In genomic region chr12:85455065-85456058, GRCm38 (mm10) we compare ENCODE assay signal across 8 mouse cellular contexts. TPM values are rescaled to one million over a fixed set of nuclear protein-coding genes. Genes with fewer than 3 reads are reported as not detected.
DNase-seq lines count a peak whose midpoint lies in the region; ATAC-seq and TF ChIP-seq lines count a peak whose summit lies in the region.

No protein-coding gene starts in this region.

- no peaks in the 10 kb centered on the region for H3K36me3 ChIP-seq in embryonic facial prominence, embryonic 13.5 days
- H3K36me3 ChIP-seq in limb, embryonic 14.5 days (ENCODE audit: control insufficient read depth, insufficient read depth, low read length) = no peaks in the 10 kb centered on the region
- H3K36me3 ChIP-seq in midbrain, postnatal 0 days (ENCODE audit: insufficient read depth, low read length) = no peaks in the 10 kb centered on the region

- DNase-seq in 3134 (ENCODE audit: extremely low read depth, insufficient read length, low spot score) = peak; percentile 97
- DNase-seq in adrenal gland, postnatal 36 days = peak; percentile 97 to 98
- DNase-seq in heart, adult 8-10 months (ENCODE audit: low spot score) = peak; percentile 98
- DNase-seq in kidney, adult 9 months = peak; percentile 98
- peak; percentile 99 for DNase-seq in limb, embryonic 14.5 days (ENCODE audit: low spot score)
- DNase-seq in midbrain, postnatal 0 days (ENCODE audit: low spot score) = peak; percentile 99
- DNase-seq in spleen, postnatal 14 days (ENCODE audit: low spot score in 2 of 2) = peak; percentile 86 to 90

- TF ChIP-seq CTCF in midbrain, postnatal 0 days (IDR thresholded peaks at IDR 0.05) = peak; percentile 57

- H3K4me1 ChIP-seq in embryonic facial prominence, embryonic 13.5 days = peaks cover 49% of the 10 kb centered on the region
- peaks cover 32% of the 10 kb centered on the region for H3K4me1 ChIP-seq in limb, embryonic 14.5 days (ENCODE audit: control insufficient read depth, insufficient read depth, low read length)
- peaks cover 7% of the 10 kb centered on the region; the same call in 1 of the 2 replicates for H3K4me1 ChIP-seq in midbrain, postnatal 0 days (ENCODE audit: insufficient read depth, low read length)

- under 1% methylated on average over 44 of the region's 44 CpGs for WGBS in embryonic facial prominence, embryonic 13.5 days
- 1% methylated on average over 44 of the region's 44 CpGs for WGBS in limb, embryonic 14.5 days
- WGBS in midbrain, postnatal 0 days = under 1% methylated on average over 40 of the region's 44 CpGs

- peak; percentile 38; the same call in 1 of the 2 replicates for TF ChIP-seq POLR2A in limb, embryonic 14.5 days (IDR thresholded peaks at IDR 0.05; ENCODE audit: borderline replicate concordance, extremely low read depth, insufficient read depth, insufficient read length)

- no peaks in the 10 kb centered on the region for H3K27me3 ChIP-seq in embryonic facial prominence, embryonic 13.5 days
- H3K27me3 ChIP-seq in limb, embryonic 14.5 days (ENCODE audit: control insufficient read depth, insufficient read depth, low read length) = no peaks in the 10 kb centered on the region
- H3K27me3 ChIP-seq in midbrain, postnatal 0 days (ENCODE audit: insufficient read depth, low read length) = no peaks in the 10 kb centered on the region

- H3K27ac ChIP-seq in embryonic facial prominence, embryonic 13.5 days = peak overlapping the region; percentile 96
- peak overlapping the region; percentile 97 for H3K27ac ChIP-seq in limb, embryonic 14.5 days (replicated peaks; ENCODE audit: low read depth, low read length)
- H3K27ac ChIP-seq in midbrain, postnatal 0 days (ENCODE audit: low read depth, low read length) = peak overlapping the region; percentile 91

- ATAC-seq in embryonic facial prominence, embryonic 13.5 days (ENCODE audit: insufficient number of reproducible peaks, insufficient read depth, low FRiP score, low TSS enrichment, low read depth) = peak; percentile 98
- ATAC-seq in limb, embryonic 14.5 days (ENCODE audit: low FRiP score, low read depth) = peak; percentile 99
- peak; percentile 99 for ATAC-seq in midbrain, postnatal 0 days (ENCODE audit: low FRiP score)

- H3K4me2 ChIP-seq in embryonic facial prominence, embryonic 13.5 days = peak overlapping the region; percentile 82
- peak overlapping the region; percentile 88 for H3K4me2 ChIP-seq in limb, embryonic 14.5 days (replicated peaks; ENCODE audit: low read depth, low read length, severe bottlenecking)
- H3K4me2 ChIP-seq in midbrain, postnatal 0 days (ENCODE audit: low read depth, low read length, poor library complexity, severe bottlenecking) = peak overlapping the region; percentile 61

- H3K9me3 ChIP-seq in embryonic facial prominence, embryonic 13.5 days = no peaks in the 10 kb centered on the region
- no peaks in the 10 kb centered on the region for H3K9me3 ChIP-seq in limb, embryonic 14.5 days (ENCODE audit: control insufficient read depth, low read length)
- no peaks in the 10 kb centered on the region for H3K9me3 ChIP-seq in midbrain, postnatal 0 days (ENCODE audit: low read length)

- H3K4me3 ChIP-seq in embryonic facial prominence, embryonic 13.5 days = peak overlapping the region; percentile 46
- peak overlapping the region; percentile 47 for H3K4me3 ChIP-seq in limb, embryonic 14.5 days (replicated peaks; ENCODE audit: low read length)
- H3K4me3 ChIP-seq in midbrain, postnatal 0 days (ENCODE audit: low read depth, low read length) = peak overlapping the region; percentile 39

- peak overlapping the region; percentile 66 for H3K9ac ChIP-seq in embryonic facial prominence, embryonic 13.5 days
- peak overlapping the region; percentile 64 for H3K9ac ChIP-seq in limb, embryonic 14.5 days (ENCODE audit: low read depth, low read length, severe bottlenecking)
- H3K9ac ChIP-seq in midbrain, postnatal 0 days (replicated peaks; ENCODE audit: low read length, poor library complexity, severe bottlenecking) = peak overlapping the region; percentile 63

RNA-seq across cellular contexts. Expression of gene Fos, which starts 18.3 kb away (rescaled TPM):
- total RNA-seq in adrenal gland, postnatal 36 days (2021) = 10 to 100 TPM in 1 of 2 experiments, 1 to 10 TPM in 1; 8.4 to 18.8 TPM
- 5.2 and 7.3 TPM in 2 replicates for polyA plus RNA-seq in embryonic facial prominence, embryonic 13.5 days (2015; fragmentation: Nextera tagmentation; extraction: Ambion mirVana)
- total RNA-seq in heart, adult 8-10 months (2022) = 10 to 100 TPM in 2 of 4 experiments, 1 to 10 TPM in 2; 2.4 to 26.4 (median 15.7) TPM
- 13.6 and 19.7 TPM in 2 replicates for polyA plus RNA-seq in limb, embryonic 14.5 days (2012; rRNA removed)
- 17.1 and 19.3 TPM in 2 replicates for polyA plus RNA-seq in limb, embryonic 14.5 days (2014; fragmentation: Nextera tagmentation; extraction: Ambion mirVana)
- total RNA-seq in midbrain, postnatal 0 days (2014; rRNA removed) = 9.7 and 14.6 TPM in 2 replicates
- polyA plus RNA-seq in midbrain, postnatal 0 days (2015; fragmentation: Nextera tagmentation; extraction: Ambion mirVana) = 7.3 and 10.0 TPM in 2 replicates

Comparison
In these comparisons a context has a peak if more than half of its experiments do, and no peak if none do; other contexts are left out.
1. Peak in every context shown above with its lines: DNase-seq, ATAC-seq, H3K4me3 ChIP-seq and H3K27ac ChIP-seq.